Mouse (Mus musculus) erythroid progenitor cell, adult 5-6 weeks (primary cell): ENCODE data around the gene Syt6. TPM values are rescaled to one million over a fixed set of nuclear protein-coding genes. Genes with fewer than 3 reads are reported as not detected.
A peak's percentile ranks its signal among the peaks of the same experiment; 100 is the strongest.
"Not testable (repeated sequence)": the region's sequence is repeated elsewhere in the genome, so short reads cannot be mapped to it uniquely, and the experiment has no call there.

ENCODE experiments used
- ATAC-seq: replicated peaks from 2 replicates; pipeline ENCODE4 v1.8.0; 2016; ENCODE audit warnings: moderate number of reproducible peaks, mild to moderate bottlenecking, moderate TSS enrichment, inconsistent platforms; ENCODE audit not compliant: poor library complexity, low FRiP score, severe bottlenecking
- total RNA-seq, 2 experiments: library from RNA; stranded (forward) in 1 of 2; stranded (reverse) in 1 of 2; fragments of 150-400 nt in 1 of 2; fragments of 186-747, 209-891 nt in 1 of 2; gene quantifications; 2 replicates each; pipeline versions ENCODE4 v1.2.3 to v1.2.4; 2015 to 2017; ENCODE audit warnings: low replicate concordance in 2 of 2

The Syt6 gene
- total RNA-seq, 2 experiments from 2014 or later: not detected

DNA sequence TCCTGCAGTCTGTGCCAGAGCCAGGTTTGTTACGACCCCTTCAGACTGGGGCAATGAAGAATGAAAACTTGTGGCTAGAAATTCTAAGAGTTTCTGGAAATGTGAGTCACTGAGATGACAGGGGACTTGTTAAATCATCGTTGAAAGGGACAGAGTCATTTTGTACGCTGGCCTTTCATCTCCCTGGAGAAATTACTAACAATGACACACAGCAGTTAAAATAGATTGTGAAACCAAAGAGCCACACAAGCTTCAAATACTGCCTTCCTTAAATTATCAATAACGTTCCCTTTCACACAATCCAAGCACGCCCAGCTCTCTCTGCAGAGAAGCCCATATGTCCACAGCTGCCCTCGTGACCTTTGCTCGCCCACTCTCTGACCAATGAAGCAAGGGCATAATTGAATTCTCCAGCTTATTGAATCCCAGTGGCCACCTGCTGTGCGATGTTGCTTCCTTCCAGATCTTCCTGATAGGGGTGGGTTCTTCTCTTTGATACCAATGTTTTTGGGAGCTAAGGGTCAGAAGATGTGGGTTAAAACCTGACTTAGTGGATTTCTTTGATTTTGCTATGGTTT lies 65.3 kb downstream of the Syt6 start:
- ATAC-seq: no peak

DNA sequence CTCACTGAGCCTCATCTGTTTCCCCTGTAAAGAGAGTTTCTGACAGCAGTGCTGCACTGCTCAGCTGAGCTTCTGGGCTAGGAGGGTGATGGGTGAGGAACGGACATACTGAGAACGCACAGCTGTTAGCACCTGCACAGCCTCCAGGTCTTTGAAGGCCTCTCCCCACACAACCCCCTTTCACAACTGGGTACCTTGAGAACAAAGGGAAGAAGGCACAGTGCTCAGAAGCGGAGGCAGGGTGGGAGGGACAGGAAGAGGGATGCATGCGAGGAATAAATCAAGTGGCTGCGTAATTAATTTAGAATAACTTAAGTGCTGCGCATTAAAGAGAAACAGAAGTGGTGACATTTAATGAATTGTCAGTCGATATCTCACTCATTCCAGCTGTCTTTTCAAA lies 66.3 kb downstream of the Syt6 start:
- no peak for ATAC-seq

- not testable (repeated sequence) for ATAC-seq
Measured at GRCm38 (mm10) chr3:103645968-103646367, 70.9 kb downstream of the Syt6 start, which contains the start of gene Atg4a-ps. Gene Atg4a-ps, minus strand, starts transcription at chr3:103646068.

- no peak for ATAC-seq
Measured at GRCm38 (mm10) chr3:103647164-103647867, 72.3 kb downstream of the Syt6 start.

DNA sequence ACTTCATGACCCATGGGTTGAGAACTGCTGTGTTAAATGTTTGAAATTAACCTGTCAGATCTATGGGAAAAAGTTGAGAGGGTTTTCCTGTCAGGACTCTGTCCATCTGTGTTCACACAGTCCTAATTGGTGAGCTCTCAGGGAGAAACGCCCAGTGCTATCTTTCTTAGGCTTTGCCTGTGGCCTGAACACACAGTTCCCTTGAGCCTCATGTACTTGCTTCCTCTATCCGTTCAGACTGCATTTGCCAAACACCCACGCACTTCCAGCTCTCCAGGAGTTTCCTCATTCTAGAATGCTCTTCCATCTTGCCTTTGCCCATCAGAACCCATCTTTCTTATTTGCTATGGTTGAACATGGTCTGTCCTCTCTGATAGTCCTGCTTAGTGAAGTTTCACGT lies 73.5 kb downstream of the Syt6 start:
- ATAC-seq: no peak

DNA sequence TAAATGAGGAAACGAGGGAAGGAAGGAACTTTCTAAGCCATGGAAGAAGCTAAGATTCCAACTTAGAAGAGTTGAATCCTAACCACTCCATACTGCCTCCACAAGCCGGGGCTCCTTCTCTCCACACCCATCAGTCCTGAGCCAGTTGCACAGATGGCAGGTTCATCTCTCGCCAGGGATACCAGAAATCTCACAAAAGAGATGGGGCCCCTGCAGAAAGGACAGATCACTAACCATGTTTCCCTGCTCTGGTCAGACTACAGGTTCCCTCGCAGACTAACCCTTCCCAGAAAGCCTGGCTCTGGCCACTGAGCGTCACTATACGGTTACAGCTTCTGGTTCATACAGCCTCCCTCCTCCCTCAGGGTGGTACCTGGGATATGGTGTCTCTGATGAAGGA lies 74.7 kb downstream of the Syt6 start:
- ATAC-seq: no peak

- no peak for ATAC-seq
Measured at GRCm38 (mm10) chr3:103650406-103650805, 75.4 kb downstream of the Syt6 start.

DNA sequence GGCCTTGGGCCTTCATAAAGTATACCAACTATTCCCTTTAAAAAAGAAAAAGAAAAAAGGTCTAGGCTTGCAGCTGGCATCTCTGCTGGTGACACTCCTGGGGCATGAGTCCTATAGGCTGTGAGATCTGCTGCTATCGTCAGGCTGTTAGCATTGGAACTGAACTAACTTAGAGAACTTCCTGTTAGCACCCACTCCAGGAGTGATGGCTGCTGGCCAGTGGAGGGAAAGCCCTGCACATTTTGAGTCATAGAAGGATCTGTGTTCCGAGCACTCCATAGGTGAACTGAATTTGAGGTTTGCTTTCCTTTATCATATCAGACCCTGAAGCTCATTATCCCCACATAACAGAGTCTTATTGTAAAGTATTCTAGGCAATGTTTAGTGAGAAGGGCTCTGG lies 85.0 kb downstream of the Syt6 start:
- no peak for ATAC-seq

DNA sequence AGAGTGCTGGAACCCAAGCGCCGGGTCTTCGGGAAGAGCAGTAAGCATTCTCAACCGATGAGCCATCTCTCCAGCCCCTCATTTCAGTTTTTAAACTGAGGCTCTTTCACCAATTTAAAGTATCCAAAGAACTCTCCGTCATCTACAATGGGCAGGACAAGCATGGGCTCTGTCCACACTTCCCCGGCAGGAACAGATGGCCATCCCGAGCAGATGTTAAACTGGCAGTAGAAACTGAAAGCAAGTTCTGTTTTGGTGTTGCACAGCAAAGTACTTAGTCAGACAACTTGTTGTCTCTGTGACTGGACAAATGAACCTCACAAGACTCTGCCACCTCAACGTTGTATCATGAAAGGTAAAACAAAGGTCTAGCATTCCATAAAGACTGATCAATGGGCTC lies 86.7 kb downstream of the Syt6 start:
- no peak for ATAC-seq

DNA sequence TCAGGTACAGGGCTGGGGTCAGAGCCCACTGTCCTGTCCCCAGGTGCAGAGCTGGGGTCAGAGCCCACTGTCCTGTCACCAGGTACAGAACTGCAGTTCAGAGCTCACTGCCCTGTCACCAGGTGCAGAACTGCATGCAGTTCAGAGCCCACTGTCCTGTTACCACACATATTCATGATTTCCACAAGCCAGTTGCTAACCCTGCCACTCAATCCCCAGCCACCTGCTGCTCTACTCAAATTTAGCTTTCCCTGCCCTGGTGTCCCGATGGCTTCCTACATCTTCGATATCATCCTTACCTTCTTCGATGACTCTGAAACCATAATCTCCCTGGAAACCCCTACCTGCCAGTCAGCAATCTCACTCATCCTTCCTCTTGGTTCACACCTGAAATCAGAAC lies 88.4 kb downstream of the Syt6 start:
- ATAC-seq: no peak

- no peak for ATAC-seq
Measured at GRCm38 (mm10) chr3:103672113-103672512, 97.1 kb downstream of the Syt6 start.

- no peak for ATAC-seq
Measured at GRCm38 (mm10) chr3:103672716-103673115, 97.7 kb downstream of the Syt6 start.

DNA sequence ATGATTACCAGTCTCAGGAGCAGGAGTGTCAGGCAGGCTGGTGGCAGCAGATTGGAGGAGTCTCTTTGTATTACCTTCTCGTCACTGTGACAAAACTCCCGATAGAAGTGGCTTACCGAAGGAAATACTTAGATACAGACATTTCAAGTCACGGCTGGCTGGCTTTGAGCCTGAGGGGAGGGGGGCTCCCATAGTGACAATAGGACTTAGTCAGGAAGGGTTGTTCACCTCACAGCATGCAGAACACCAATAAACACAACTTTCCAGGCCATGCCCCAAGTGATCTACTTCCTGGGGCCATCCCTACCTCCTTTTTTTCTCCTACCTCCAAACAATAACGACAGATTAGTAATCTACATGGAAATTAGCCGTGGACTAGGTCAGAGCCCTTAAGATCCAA lies 103.8 kb downstream of the Syt6 start:
- no peak for ATAC-seq

DNA sequence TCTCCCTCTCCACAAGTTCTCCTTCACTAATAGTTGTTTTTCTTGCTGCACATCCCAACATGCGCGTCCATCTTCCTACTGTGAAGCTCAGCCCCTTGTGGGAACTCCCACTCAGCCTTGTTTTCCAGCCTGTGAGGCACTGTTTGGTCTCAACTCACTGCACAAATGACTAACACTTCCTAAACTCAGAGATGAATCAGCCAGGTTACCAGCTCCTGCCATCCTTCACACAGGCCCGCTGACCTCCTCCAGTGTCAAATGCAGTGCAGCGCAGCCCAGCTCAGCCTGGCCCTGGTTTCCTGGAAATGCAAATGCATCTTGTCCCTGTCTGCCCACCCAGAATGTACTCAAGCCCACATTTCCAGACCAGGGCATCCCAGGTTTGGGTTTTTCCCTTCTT lies 107.4 kb downstream of the Syt6 start:
- ATAC-seq: no peak

- ATAC-seq: no peak
Measured at GRCm38 (mm10) chr3:103683234-103683965, 108.4 kb downstream of the Syt6 start.

- ATAC-seq: no peak
Measured at GRCm38 (mm10) chr3:103683966-103684319, 108.9 kb downstream of the Syt6 start.

- ATAC-seq: no peak
Measured at GRCm38 (mm10) chr3:103689043-103689442, 114.0 kb downstream of the Syt6 start.

GRCm38 (mm10) chr3:103690506-103690905 lies 115.5 kb downstream of the Syt6 start:
- 0 out of 2 replicates have a peak, but pooled peaks have one; percentile 14 for ATAC-seq
